Mouse (Mus musculus) megakaryocyte, adult 5-6 weeks (primary cell): Measurements from ENCODE around the gene Smarcc1. TPM values are rescaled to one million over a fixed set of nuclear protein-coding genes. Genes with fewer than 3 reads are reported as not detected.
A peak's percentile ranks its signal among the peaks of the same experiment; 100 is the strongest.
"Not testable (repeated sequence)": the region's sequence is repeated elsewhere in the genome, so short reads cannot be mapped to it uniquely, and the experiment has no call there.

Experiments used
- ATAC-seq: 2 replicates; pipeline ENCODE4 v1.8.0; 2016; ENCODE audit warnings: mild to moderate bottlenecking, inconsistent platforms; ENCODE audit not compliant: poor library complexity, severe bottlenecking
- total RNA-seq, 2 experiments: library from RNA; stranded (forward) in 1 of 2; stranded (reverse) in 1 of 2; fragments of 153-499, 151-499 nt in 1 of 2; fragments of 221-1000, 200-1000 nt in 1 of 2; gene quantifications; 2 replicates each; pipeline versions ENCODE4 v1.2.3 to v1.2.4; 2015 to 2017

The Smarcc1 gene
- total RNA-seq, 2 experiments from 2014 or later: 27.4 to 55.5 TPM

- ATAC-seq: peak; percentile 99
These were observed 14.2 kb downstream of the Smarcc1 start for GRCm38 (mm10) chr9:110131525-110132197.

- peak; percentile 41 for ATAC-seq
These were observed 14.7 kb downstream of the Smarcc1 start for GRCm38 (mm10) chr9:110132201-110132605.

- no peak for ATAC-seq
These were observed 15.4 kb downstream of the Smarcc1 start for GRCm38 (mm10) chr9:110132921-110133320.

GRCm38 (mm10) chr9:110134176-110134575 lies 16.7 kb downstream of the Smarcc1 start:
- ATAC-seq: no peak

- peak; percentile 38; the same call in 1 of the 2 replicates for ATAC-seq
These were observed 21.6 kb downstream of the Smarcc1 start for GRCm38 (mm10) chr9:110139119-110139518.

GRCm38 (mm10) chr9:110142097-110142496 lies 24.6 kb downstream of the Smarcc1 start:
- ATAC-seq: no peak

GRCm38 (mm10) chr9:110148598-110148997 lies 31.1 kb downstream of the Smarcc1 start:
- no peak for ATAC-seq

GRCm38 (mm10) chr9:110159036-110159435 lies 41.5 kb downstream of the Smarcc1 start:
- ATAC-seq: no peak

GRCm38 (mm10) chr9:110160486-110160885 lies 43.0 kb downstream of the Smarcc1 start:
- not testable (repeated sequence) for ATAC-seq

GRCm38 (mm10) chr9:110162441-110162840 lies 44.9 kb downstream of the Smarcc1 start:
- ATAC-seq: no peak

GRCm38 (mm10) chr9:110163071-110163470 lies 45.6 kb downstream of the Smarcc1 start:
- no peak for ATAC-seq

GRCm38 (mm10) chr9:110170858-110171257 lies 53.4 kb downstream of the Smarcc1 start:
- no peak for ATAC-seq

GRCm38 (mm10) chr9:110199870-110200269 lies 82.4 kb downstream of the Smarcc1 start:
- ATAC-seq: peak; percentile 45; the same call in 1 of the 2 replicates

GRCm38 (mm10) chr9:110205526-110206404 lies 88.3 kb downstream of the Smarcc1 start:
- no peak for ATAC-seq

- no peak for ATAC-seq
These were observed 88.9 kb downstream of the Smarcc1 start for GRCm38 (mm10) chr9:110206437-110206836.

GRCm38 (mm10) chr9:110208265-110208664 lies 90.8 kb downstream of the Smarcc1 start:
- no peak for ATAC-seq

GRCm38 (mm10) chr9:110208967-110209366 lies 91.5 kb downstream of the Smarcc1 start:
- ATAC-seq: no peak

- no peak for ATAC-seq
These were observed 106.8 kb downstream of the Smarcc1 start for GRCm38 (mm10) chr9:110224273-110224672.

- no peak for ATAC-seq
These were observed 108.7 kb downstream of the Smarcc1 start for GRCm38 (mm10) chr9:110226191-110226590.

GRCm38 (mm10) chr9:110228671-110229070 lies 111.2 kb downstream of the Smarcc1 start:
- ATAC-seq: no peak

- ATAC-seq: 0 out of 2 replicates have a peak, but pooled peaks have one; percentile 24
These were observed 111.6 kb downstream of the Smarcc1 start for GRCm38 (mm10) chr9:110229112-110229511.
